Mouse (Mus musculus) liver, adult (tissue): Measurements from ENCODE around the gene Trpm2.

Source experiments
- GATA4 ChIP-seq: IDR thresholded peaks from 2 replicates; pipeline ENCODE4 v1.6.1; 2014; ENCODE audit warnings: mild to moderate bottlenecking, low read length; ENCODE audit not compliant: insufficient replicate concordance

The Trpm2 gene

GRCm38 (mm10) chr10:77886007-77886747, 84.2 kb downstream of the Trpm2 start:
- TF ChIP-seq GATA4, result no peak

GRCm38 (mm10) chr10:77882553-77882952, 87.8 kb downstream of the Trpm2 start:
- no peak for TF ChIP-seq GATA4

DNA sequence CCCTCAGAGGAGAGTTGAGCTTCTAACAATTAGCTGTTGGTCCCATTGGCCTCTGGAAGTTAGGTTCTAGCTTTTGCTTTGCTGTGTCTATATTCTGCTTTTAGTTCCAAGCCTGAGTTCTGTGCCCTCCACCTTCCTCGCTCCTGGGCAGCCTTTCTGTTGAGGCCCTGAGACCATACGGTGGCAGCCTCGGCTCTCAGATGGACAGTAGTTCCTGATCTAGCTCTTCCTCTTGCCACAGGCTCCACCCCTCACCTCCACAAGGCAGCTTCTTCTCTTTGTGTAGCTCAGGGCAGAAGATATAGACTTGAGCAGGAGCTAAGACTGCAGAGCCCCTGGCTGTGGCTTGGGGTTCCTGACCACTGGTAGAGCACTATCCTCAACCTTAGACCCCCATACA, 90.1 kb downstream of the Trpm2 start:
- no peak for TF ChIP-seq GATA4

- no peak for TF ChIP-seq GATA4
These were observed 91.4 kb downstream of the Trpm2 start for GRCm38 (mm10) chr10:77878985-77879384.

DNA sequence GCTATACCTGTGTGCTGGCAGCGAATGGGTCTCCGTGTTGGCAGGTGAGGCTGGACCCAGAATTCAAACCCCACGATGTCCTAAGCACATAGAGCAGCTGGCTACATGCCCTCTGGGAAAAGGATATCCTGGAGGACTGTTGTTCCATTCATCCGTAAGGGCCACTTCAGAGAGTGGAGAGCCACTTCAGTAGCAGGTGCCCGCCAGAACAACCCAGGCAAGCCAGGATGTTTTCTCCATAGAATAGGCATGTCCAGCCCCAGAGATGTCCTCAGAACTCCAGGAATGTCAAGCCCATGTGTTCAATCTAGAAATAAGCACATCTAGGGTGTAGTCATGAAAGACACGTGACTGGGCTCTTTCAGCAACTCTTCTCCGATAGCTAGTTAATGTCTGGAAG, 100.7 kb downstream of the Trpm2 start:
- no peak for TF ChIP-seq GATA4

GRCm38 (mm10) chr10:77867546-77867945, 102.8 kb downstream of the Trpm2 start:
- TF ChIP-seq GATA4, result no peak

DNA sequence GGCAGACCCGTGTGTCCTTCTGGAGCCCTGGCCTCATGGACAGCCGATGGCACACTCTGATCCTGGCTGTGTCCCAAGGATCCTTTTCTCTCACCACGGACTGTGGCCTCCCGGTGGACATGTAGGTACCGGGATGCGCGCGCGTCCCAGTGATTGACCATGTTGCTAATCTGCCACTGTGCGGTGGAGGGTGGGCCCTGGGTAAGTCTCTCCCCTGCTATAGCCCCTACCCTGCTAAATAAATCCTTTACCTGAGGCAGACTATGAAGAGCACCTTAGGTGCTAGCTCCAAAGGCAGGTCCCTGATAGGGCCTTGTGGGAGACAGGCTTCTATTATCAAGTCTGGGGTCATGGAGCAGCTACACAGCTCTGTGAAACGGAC, 105.6 kb downstream of the Trpm2 start:
- no peak for TF ChIP-seq GATA4

DNA sequence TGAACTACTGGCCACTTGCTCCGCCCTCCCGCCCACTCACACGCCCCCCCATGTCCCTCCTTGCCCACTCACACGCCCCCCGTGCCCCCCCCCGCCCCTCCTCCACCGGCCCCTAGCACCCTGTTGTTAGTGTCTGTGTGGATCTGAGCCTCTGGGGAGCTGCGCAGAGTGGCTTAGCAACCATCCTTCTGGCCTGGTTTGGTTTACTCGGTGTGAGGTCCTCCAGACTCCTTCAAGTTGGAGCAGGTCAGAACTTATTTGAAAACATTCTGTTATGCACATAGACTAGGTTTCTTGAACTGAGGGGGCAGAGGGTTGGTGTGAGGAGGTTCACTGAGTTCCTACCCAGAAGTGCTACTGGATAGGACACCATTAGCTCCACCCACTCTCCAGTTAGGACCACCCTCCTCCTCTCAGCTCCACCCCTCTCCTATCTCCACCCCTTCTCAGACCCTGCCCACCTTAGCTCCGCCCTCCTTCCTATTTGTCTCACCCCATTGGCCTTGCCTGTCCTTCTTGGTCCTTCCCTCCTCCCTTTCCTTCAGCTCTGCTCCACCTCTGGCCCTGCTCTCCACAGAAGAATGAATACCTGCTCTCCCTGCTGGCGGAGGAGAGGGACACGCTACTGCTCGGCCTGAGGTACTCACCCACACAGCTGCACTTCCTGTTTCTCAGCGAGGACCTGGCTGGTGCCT, 106.1 kb downstream of the Trpm2 start:
- no peak for TF ChIP-seq GATA4

DNA sequence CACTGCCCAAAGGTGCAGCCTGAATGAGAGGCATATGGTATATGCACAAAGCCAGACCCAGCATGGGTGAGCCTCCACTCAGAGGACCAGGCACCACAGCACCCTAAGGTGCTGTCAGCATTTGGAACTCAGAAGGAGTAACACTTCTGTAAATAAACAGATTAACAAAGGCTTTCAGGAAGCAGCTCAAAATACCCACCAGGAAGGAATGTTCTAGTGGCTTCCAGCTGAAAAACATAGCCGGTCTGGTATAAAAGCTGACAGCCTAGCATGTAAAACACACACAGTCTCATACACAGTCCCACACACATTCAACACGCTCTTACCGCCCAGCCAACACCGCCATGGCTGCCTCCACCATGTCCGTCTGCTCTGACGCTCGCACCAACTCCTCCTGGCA, 108.7 kb downstream of the Trpm2 start, which contains the start of gene Gm3285:
Gene Gm3285, plus strand, starts transcription at position 301 of the 400 bp plus-strand sequence.
- TF ChIP-seq GATA4, result no peak
